Mouse (Mus musculus) limb, embryonic 14.5 days (tissue): ENCODE results near the gene Mrgbp. TPM values are rescaled to one million over a fixed set of nuclear protein-coding genes. Genes with fewer than 3 reads are reported as not detected.

ENCODE experiments used
- ATAC-seq: fragments of 200-750 bp; cut with Nextera tagmentation; 2 replicates; pipeline ENCODE4 v1.8.0; 2017; ENCODE audit warnings: low read depth, moderate number of reproducible peaks, moderate TSS enrichment; ENCODE audit not compliant: low FRiP score
- DNase-seq: peaks from one replicate; pipeline ENCODE4 v3.0.0-alpha.2; 2015; ENCODE audit warnings: low spot score
- H3K27ac ChIP-seq: fragments of 300-500 bp; sonication (generic); replicated peaks from 2 replicates; pipeline ENCODE4 v1.5.1; 2014; ENCODE audit warnings: low read depth, mild to moderate bottlenecking, low read length, moderate library complexity, mixed read lengths
- H3K27me3 ChIP-seq: fragments of 300-500 bp; sonication (generic); 2 replicates; pipeline ENCODE4 v1.6.1; 2014; ENCODE audit warnings: low read length, mixed read lengths; ENCODE audit not compliant: control insufficient read depth, insufficient read depth
- H3K36me3 ChIP-seq: fragments of 300-500 bp; sonication (generic); 2 replicates; pipeline ENCODE4 v1.6.1; 2014; ENCODE audit warnings: mild to moderate bottlenecking, low read length, moderate library complexity, mixed read lengths; ENCODE audit not compliant: control insufficient read depth, insufficient read depth
- H3K4me1 ChIP-seq: fragments of 300-500 bp; sonication (generic); 2 replicates; pipeline ENCODE4 v1.6.1; 2014; ENCODE audit warnings: antibody characterized with exemption, low read length, mixed read lengths; ENCODE audit not compliant: control insufficient read depth, insufficient read depth
- H3K4me2 ChIP-seq: fragments of 300-500 bp; sonication (generic); replicated peaks from 2 replicates; pipeline ENCODE4 v1.6.1; 2014; ENCODE audit warnings: low read depth, mild to moderate bottlenecking, low read length, moderate library complexity; ENCODE audit not compliant: severe bottlenecking
- H3K4me3 ChIP-seq: fragments of 300-500 bp; sonication (generic); replicated peaks from 2 replicates; pipeline ENCODE4 v1.5.1; 2014; ENCODE audit warnings: low read length
- H3K9ac ChIP-seq: fragments of 300-500 bp; sonication (generic); 2 replicates; pipeline ENCODE4 v1.6.1; 2014; ENCODE audit warnings: mild to moderate bottlenecking, low read depth, low read length, moderate library complexity; ENCODE audit not compliant: severe bottlenecking
- H3K9me3 ChIP-seq: fragments of 300-500 bp; sonication (generic); 2 replicates; pipeline ENCODE4 v1.6.1; 2016; ENCODE audit warnings: low read length; ENCODE audit not compliant: control insufficient read depth
- POLR2A ChIP-seq: fragments of 200-500 bp; IDR thresholded peaks from 2 replicates; pipeline ENCODE4 v1.8.0; 2012; ENCODE audit warnings: inconsistent platforms, mild to moderate bottlenecking, moderate library complexity, borderline replicate concordance; ENCODE audit not compliant: insufficient read depth, insufficient read length; ENCODE audit errors: extremely low read depth
- WGBS: fragments of 180-500 bp; shearing (Covaris S2); extraction: QIAGEN DNeasy Blood & Tissue Kit; methylation state at CpG from one replicate; pipeline ENCODE4 v1.1.7; 2014; 5-methylcytosine and 5-hydroxymethylcytosine counted together
- polyA plus RNA-seq, 2 experiments: library from polyadenylated mRNA; depleted of rRNA in 1 of 2; stranded (reverse) in 1 of 2; unstranded in 1 of 2; fragments of >200 nt; fragmentation: Nextera tagmentation in 1 of 2; extraction: Ambion mirVana in 1 of 2; gene quantifications; 2 replicates each; pipeline versions ENCODE4 v1.2.1 to v1.2.3; 2012 to 2014

Mrgbp gene
- polyA plus RNA-seq, 2 experiments: 30.5 to 46.6 TPM

GRCm38 (mm10) chr2:180588736-180589122 is 7.6 kb downstream of the Mrgbp start:
- H3K27me3 ChIP-seq: no peaks in the 10 kb centered on the region
- peak overlapping the region; percentile 87 for H3K27ac ChIP-seq
- TF ChIP-seq POLR2A: no peak
- no peak for DNase-seq
- peaks cover 13% of the 10 kb centered on the region for H3K4me1 ChIP-seq
- peak overlapping the region; percentile 92 for H3K4me3 ChIP-seq
- peak overlapping the region; percentile 90 for H3K9ac ChIP-seq
- no peaks in the 10 kb centered on the region for H3K9me3 ChIP-seq
- WGBS: 44% methylated on average over 6 of the region's 6 CpGs
- H3K36me3 ChIP-seq: peaks cover 55% of the 10 kb centered on the region
- peak overlapping the region; percentile 78 for H3K4me2 ChIP-seq
- no peak; the same call in 1 of the 2 replicates for ATAC-seq

GRCm38 (mm10) chr2:180589123-180589831 is 8.2 kb downstream of the Mrgbp start, which contains the start of gene Ogfr:
Ogfr (plus strand) TSS chr2:180589245.
- Histone ChIP-seq H3K36me3 (peaks cover 56% of the 10 kb centered on the region), H3K9ac (peak within 1 kb of the TSS; percentile 90), H3K4me2 (peak within 1 kb of the TSS; percentile 78), H3K27ac (peak within 1 kb of the TSS; percentile 87), H3K4me3 (peak within 1 kb of the TSS; percentile 92), H3K27me3 (no peaks in the 10 kb centered on the region), H3K9me3 (no peaks in the 10 kb centered on the region), H3K4me1 (peaks cover 11% of the 10 kb centered on the region)
- ATAC-seq (peak; percentile 94), DNase-seq (peak; percentile 91)
- peak; percentile 65; the same call in 1 of the 2 replicates for TF ChIP-seq POLR2A
- under 1% methylated on average over 40 of the region's 67 CpGs for WGBS

- ATAC-seq: no peak
- DNase-seq: no peak
- Histone ChIP-seq H3K9me3 (no peaks in the 10 kb centered on the region), H3K4me3 (peak within 1 kb of the TSS; percentile 47), H3K9ac (peak within 1 kb of the TSS; percentile 64), H3K27me3 (0 out of 2 replicates have a peak, but pooled peaks cover 6% of the 10 kb centered on the region), H3K36me3 (peaks cover 39% of the 10 kb centered on the region), H3K4me2 (peak within 1 kb of the TSS; percentile 65), H3K27ac (peak within 1 kb of the TSS; percentile 88), H3K4me1 (peaks cover 13% of the 10 kb centered on the region)
- WGBS: 37% methylated on average over 4 of the region's 4 CpGs
- no peak for TF ChIP-seq POLR2A
These were observed 16.4 kb downstream of the Mrgbp start, which contains the start of gene Col9a3 for GRCm38 (mm10) chr2:180597490-180597889. Col9a3 (plus strand) TSS chr2:180597790.

DNA sequence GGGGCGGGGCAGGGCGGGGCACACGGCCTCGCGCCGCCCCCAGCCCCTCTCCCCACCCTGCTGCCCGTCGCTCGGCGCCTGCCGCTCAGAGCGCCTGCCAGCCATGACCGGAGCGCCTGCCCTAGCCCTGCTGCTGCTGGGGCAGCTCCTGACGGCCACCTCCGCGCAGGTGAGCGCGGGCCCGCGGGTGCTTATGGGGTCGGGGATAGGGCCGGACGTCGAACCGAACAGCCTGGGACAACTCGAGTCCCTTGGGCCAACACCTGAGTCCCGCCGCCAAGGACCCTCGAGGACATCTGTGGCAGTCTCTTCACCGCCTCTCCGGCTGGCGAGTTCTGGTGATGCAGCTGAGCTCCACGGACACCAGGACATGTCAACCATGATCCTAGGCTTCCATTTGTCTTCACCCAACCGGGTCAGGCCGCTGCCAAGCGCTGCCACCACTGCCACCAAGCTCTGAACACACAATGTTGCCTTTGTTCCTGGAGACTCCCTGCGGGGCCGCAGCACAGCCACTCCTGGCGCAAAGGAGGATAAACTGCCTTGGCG is 17.1 kb downstream of the Mrgbp start:
- Histone ChIP-seq H3K27me3 (0 out of 2 replicates have a peak, but pooled peaks cover 6% of the 10 kb centered on the region), H3K4me2 (peak overlapping the region; percentile 65), H3K9ac (peak overlapping the region; percentile 64), H3K9me3 (no peaks in the 10 kb centered on the region), H3K4me1 (peaks cover 13% of the 10 kb centered on the region), H3K36me3 (peaks cover 35% of the 10 kb centered on the region), H3K4me3 (peak overlapping the region; percentile 47), H3K27ac (peak overlapping the region; percentile 88)
- TF ChIP-seq POLR2A: peak; percentile 69; the same call in 1 of the 2 replicates
- peak; percentile 72 for ATAC-seq
- 1% methylated on average over 35 of the region's 41 CpGs for WGBS
- peak; percentile 12 for DNase-seq

- peak overlapping the region; percentile 71 for H3K27ac ChIP-seq
- peaks cover 11% of the 10 kb centered on the region for H3K36me3 ChIP-seq
- DNase-seq (no peak), ATAC-seq (no peak)
- H3K4me3 ChIP-seq: peak overlapping the region; percentile 47
- peaks cover 15% of the 10 kb centered on the region for H3K4me1 ChIP-seq
- peak overlapping the region; percentile 64 for H3K9ac ChIP-seq
- peak overlapping the region; percentile 65 for H3K4me2 ChIP-seq
- TF ChIP-seq POLR2A: no peak
- WGBS: 34% methylated on average over 9 of the region's 9 CpGs
- H3K9me3 ChIP-seq: no peaks in the 10 kb centered on the region
- 0 out of 2 replicates have a peak, but pooled peaks cover 6% of the 10 kb centered on the region for H3K27me3 ChIP-seq
These were observed 19.5 kb downstream of the Mrgbp start for GRCm38 (mm10) chr2:180600569-180601021.
